8 mouse cellular contexts compared by ENCODE assay signal in genomic region chr13:74167057-74167413, GRCm38 (mm10). TPM values are rescaled to one million over a fixed set of nuclear protein-coding genes. Genes with fewer than 3 reads are reported as not detected.
DNase-seq lines count a peak whose midpoint lies in the region; ATAC-seq lines count a peak whose summit lies in the region.

No protein-coding gene starts in this region.

- intact Hi-C loops in heart, postnatal 25 days (cut with DNase I): no loop called here

- peak overlapping the region; percentile 55 for H3K4me3 ChIP-seq in brown adipose tissue, adult 24 weeks (ENCODE audit: insufficient read depth, low read depth, low read length)
- H3K4me3 ChIP-seq in hindbrain, embryonic 10.5 days: peak overlapping the region; percentile 58

- H3K36me3 ChIP-seq in hindbrain, embryonic 10.5 days: peaks cover 26% of the 10 kb centered on the region

- no peaks in the 10 kb centered on the region for H3K9me3 ChIP-seq in hindbrain, embryonic 10.5 days

- no peaks in the 10 kb centered on the region for H3K4me1 ChIP-seq in brown adipose tissue, adult 24 weeks (ENCODE audit: control insufficient read depth, insufficient read depth, insufficient read length, low read length)
- peaks cover 13% of the 10 kb centered on the region for H3K4me1 ChIP-seq in hindbrain, embryonic 10.5 days (replicated peaks)

- ATAC-seq in megakaryocyte progenitor cell, adult 5-6 weeks (replicated peaks; ENCODE audit: poor library complexity): peak; percentile 5; the same call in 1 of the 2 replicates

- WGBS in hindbrain, embryonic 10.5 days: 18% methylated on average over 9 of the region's 9 CpGs

- no peak overlapping the region for H3K27ac ChIP-seq in brown adipose tissue, adult 24 weeks (replicated peaks; ENCODE audit: low read depth, low read length)
- H3K27ac ChIP-seq in hindbrain, embryonic 10.5 days: peak overlapping the region; percentile 72

- peak; percentile 6 to 12 for DNase-seq in heart, adult 9 months (ENCODE audit: low spot score in 2 of 2)
- no peak for DNase-seq in heart, postnatal 25 days (ENCODE audit: low spot score)
- no peak for DNase-seq in hindbrain, embryonic 10.5 days (ENCODE audit: low spot score)
- DNase-seq in layer of hippocampus, adult 9-10 months (ENCODE audit: low spot score): no peak
- no peak for DNase-seq in testis, postnatal 10 days (ENCODE audit: low spot score)
- no peak for DNase-seq in spleen, postnatal 10 days (ENCODE audit: low spot score in 2 of 2)

- no peaks in the 10 kb centered on the region for H3K27me3 ChIP-seq in hindbrain, embryonic 10.5 days (ENCODE audit: insufficient read depth, poor library complexity, severe bottlenecking)

RNA-seq across cellular contexts. Expression of gene Exoc3, which starts 41.5 kb away (rescaled TPM):
- 10 to 100 TPM; 50.7 to 50.8 TPM for total RNA-seq in heart, postnatal 25 days (2021)
- 46.9 and 55.9 TPM in 2 replicates for polyA plus RNA-seq in brown adipose tissue, adult 24 weeks (2012; ENCODE audit: insufficient read depth, insufficient read length, missing spikeins)
- polyA plus RNA-seq in hindbrain, embryonic 10.5 days (2016; fragmentation: Nextera tagmentation; extraction: Ambion mirVana): 79.2 and 90.0 TPM in 2 replicates
- 19.5 and 24.5 TPM in 2 replicates for total RNA-seq in megakaryocyte progenitor cell, adult 5-6 weeks (2015)
- 27.9 and 43.2 TPM in 2 replicates for total RNA-seq in megakaryocyte progenitor cell, adult 5-6 weeks (2017)

RNA-seq across cellular contexts. Expression of gene Slc9a3, which starts 45.8 kb away (rescaled TPM):
- total RNA-seq in heart, postnatal 25 days (2021): under 1 TPM; 0.34 to 0.70 TPM
- polyA plus RNA-seq in brown adipose tissue, adult 24 weeks (2012; ENCODE audit: insufficient read depth, insufficient read length, missing spikeins): not detected in 2 replicates
- polyA plus RNA-seq in hindbrain, embryonic 10.5 days (2016; fragmentation: Nextera tagmentation; extraction: Ambion mirVana): not detected in 2 replicates
- total RNA-seq in megakaryocyte progenitor cell, adult 5-6 weeks (2015): not detected in 2 replicates
- not detected in 2 replicates for total RNA-seq in megakaryocyte progenitor cell, adult 5-6 weeks (2017)

Comparison
In these comparisons a context has a peak if more than half of its experiments do, and no peak if none do; other contexts are left out.
1. DNase-seq: peak in heart, adult 9 months (2 of 2); none in heart, postnatal 25 days (single experiment), hindbrain, embryonic 10.5 days (single experiment), layer of hippocampus, adult 9-10 months (single experiment), testis, postnatal 10 days (single experiment) and spleen, postnatal 10 days (0 of 2).